Mouse (Mus musculus) G1E (cell line): ENCODE results near the gene Nek6.

Experiments
- CTCF ChIP-seq: IDR thresholded peaks from 2 replicates; pipeline ENCODE4 v1.5.1; 2012; ENCODE audit warnings: low read depth, low read length, inconsistent platforms, mixed read lengths
- GATA1 ChIP-seq: IDR thresholded peaks from 2 replicates; pipeline ENCODE4 v1.6.1; 2012; ENCODE audit warnings: borderline replicate concordance, low read length, inconsistent platforms, mixed read lengths
- POLR2AphosphoS5 ChIP-seq: IDR thresholded peaks from 2 replicates; pipeline ENCODE4 v1.6.1; 2012; ENCODE audit warnings: low read depth, low read length, inconsistent platforms; ENCODE audit not compliant: insufficient replicate concordance

DNA sequence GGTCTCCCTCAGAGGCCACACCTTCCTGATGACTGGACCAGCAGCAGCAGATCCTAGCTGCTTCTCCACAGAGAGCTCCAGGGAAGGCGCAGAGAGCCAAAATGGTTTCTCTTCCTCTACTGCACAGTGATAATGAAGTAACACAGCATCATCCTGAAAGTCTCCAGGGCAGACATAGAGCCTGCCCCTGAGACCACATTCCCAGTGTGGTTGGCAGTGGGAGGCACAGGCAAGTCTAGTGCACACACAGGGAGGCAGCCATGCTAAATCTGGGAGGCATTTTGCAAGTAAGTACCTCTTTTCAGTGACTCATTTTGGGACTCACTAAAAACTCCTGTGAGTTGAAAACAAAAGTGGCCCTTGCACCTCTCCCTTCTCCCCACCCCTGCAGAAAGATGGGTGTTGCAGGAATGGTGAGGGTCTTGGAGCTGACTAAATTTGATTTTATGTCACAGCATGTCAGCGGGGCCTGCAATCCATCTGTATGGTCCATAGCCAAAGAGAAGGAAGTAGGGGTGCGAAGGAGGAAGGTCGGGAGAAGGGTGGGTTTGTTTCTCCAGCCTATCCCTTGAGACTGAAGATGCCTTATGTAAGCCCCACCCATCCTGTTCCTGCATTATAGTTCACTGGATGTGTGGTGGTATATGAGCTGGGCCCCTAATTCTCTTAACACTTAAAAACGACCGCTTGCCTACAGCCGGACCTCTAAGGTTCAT, 2.3 kb upstream of the Nek6 start:
- TF ChIP-seq GATA1 (no peak), CTCF (no peak), POLR2AphosphoS5 (no peak)
